Mouse (Mus musculus) megakaryocyte, embryonic 14.5 days (primary cell): Measurements from ENCODE around the gene Gm9821.

Experiments used
- FLI1 ChIP-seq: IDR thresholded peaks from 2 replicates; pipeline ENCODE4 v1.6.1; 2012; ENCODE audit warnings: low read length, inconsistent platforms, mixed read lengths
- GATA1 ChIP-seq: IDR thresholded peaks from 3 replicates; pipeline ENCODE4 v1.6.1; 2012; ENCODE audit warnings: mixed read lengths, low read length, inconsistent platforms, borderline replicate concordance

DNA sequence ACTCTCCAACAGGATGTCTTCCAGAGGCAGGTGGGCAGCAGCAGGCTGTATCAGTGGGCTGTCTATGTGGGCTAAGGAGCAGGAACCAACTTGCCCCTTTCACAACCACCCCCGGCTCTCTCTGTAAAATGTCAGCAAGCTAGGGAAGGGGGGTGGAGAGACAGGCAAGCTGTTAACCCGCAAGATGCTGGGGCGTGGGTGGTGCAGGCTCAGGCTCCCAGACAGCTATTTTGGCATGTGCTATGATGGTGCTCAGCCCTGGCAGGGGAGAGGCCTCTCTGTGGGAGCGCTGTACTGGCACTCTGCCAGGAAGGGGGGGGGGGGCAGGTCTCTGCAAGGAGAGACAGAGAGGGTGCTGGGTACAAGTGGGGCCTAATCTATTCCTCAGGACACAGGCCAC is 11.6 kb downstream of the Gm9821 start:
- TF ChIP-seq GATA1 (no peak), FLI1 (no peak)
